Mouse (Mus musculus) heart, embryonic 13.5 days (tissue): ENCODE data around the gene Vps53. TPM values are rescaled to one million over a fixed set of nuclear protein-coding genes. Genes with fewer than 3 reads are reported as not detected.

ENCODE experiments used
- ATAC-seq: fragments of 200-750 bp; cut with Nextera tagmentation; 2 replicates; pipeline ENCODE4 v1.8.0; 2017; ENCODE audit warnings: moderate TSS enrichment; ENCODE audit not compliant: insufficient number of reproducible peaks, low FRiP score, low TSS enrichment; ENCODE audit errors: extremely low read depth
- H3K27ac ChIP-seq: fragments of 300-500 bp; sonication (generic); replicated peaks from 2 replicates; pipeline ENCODE4 v1.5.1; 2015; ENCODE audit warnings: moderate library complexity, mild to moderate bottlenecking, inconsistent platforms
- H3K27me3 ChIP-seq: fragments of 300-500 bp; sonication (generic); replicated peaks from 2 replicates; pipeline ENCODE4 v1.6.1; 2015; ENCODE audit warnings: mild to moderate bottlenecking, inconsistent platforms
- H3K36me3 ChIP-seq: fragments of 300-500 bp; sonication (generic); 2 replicates; pipeline ENCODE4 v1.6.1; 2015; ENCODE audit warnings: mild to moderate bottlenecking, inconsistent platforms
- H3K4me1 ChIP-seq: fragments of 300-500 bp; sonication (generic); 2 replicates; pipeline ENCODE4 v1.6.1; 2015; ENCODE audit warnings: inconsistent platforms
- H3K4me2 ChIP-seq: fragments of 300-500 bp; sonication (generic); 2 replicates; pipeline ENCODE4 v1.6.1; 2015; ENCODE audit warnings: inconsistent platforms, mild to moderate bottlenecking, moderate library complexity
- H3K4me3 ChIP-seq: fragments of 300-500 bp; sonication (generic); 2 replicates; pipeline ENCODE4 v1.5.1; 2015; ENCODE audit warnings: moderate library complexity, mild to moderate bottlenecking, inconsistent platforms
- H3K9ac ChIP-seq: fragments of 300-500 bp; sonication (generic); 2 replicates; pipeline ENCODE4 v1.6.1; 2015; ENCODE audit warnings: inconsistent platforms, mild to moderate bottlenecking, moderate library complexity
- H3K9me3 ChIP-seq: fragments of 300-500 bp; sonication (generic); 2 replicates; pipeline ENCODE4 v1.6.1; 2016; ENCODE audit warnings: inconsistent platforms
- WGBS: fragments of 180-500 bp; shearing (Covaris S2); methylation state at CpG from one replicate; pipeline ENCODE4 v1.1.7; 2015; ENCODE audit warnings: mixed read lengths; 5-methylcytosine and 5-hydroxymethylcytosine counted together
- polyA plus RNA-seq: library from polyadenylated mRNA; unstranded; fragments of >200 nt; fragmentation: Nextera tagmentation; extraction: Ambion mirVana; gene quantifications from 2 replicates; pipeline ENCODE4 v1.2.1, GENCODE M21; 2015

The Vps53 gene
- polyA plus RNA-seq, 1 experiment from 2014 or later = 31.8 TPM

GRCm38 (mm10) chr11:76201761-76202674 lies 22.6 kb upstream of the Vps53 start:
- Histone ChIP-seq H3K27ac (peak overlapping the region; percentile 71), H3K9ac (peak overlapping the region; percentile 93), H3K4me2 (peak overlapping the region; percentile 96), H3K4me1 (peaks cover 13% of the 10 kb centered on the region), H3K36me3 (peaks cover 24% of the 10 kb centered on the region), H3K27me3 (peaks cover 7% of the 10 kb centered on the region; the same call in 1 of the 2 replicates), H3K9me3 (no peaks in the 10 kb centered on the region), H3K4me3 (peak overlapping the region; percentile 80)
- under 1% methylated on average over 86 of the region's 90 CpGs for WGBS
- peak; percentile 96 for ATAC-seq

GRCm38 (mm10) chr11:76196977-76197469 lies 17.6 kb upstream of the Vps53 start:
- Histone ChIP-seq H3K4me2 (0 out of 2 replicates have a peak overlapping the region, but pooled peaks have one; percentile 29), H3K4me1 (peaks cover 15% of the 10 kb centered on the region), H3K36me3 (no peaks in the 10 kb centered on the region), H3K9me3 (no peaks in the 10 kb centered on the region), H3K4me3 (no peak overlapping the region), H3K9ac (no peak overlapping the region), H3K27ac (no peak overlapping the region), H3K27me3 (0 out of 2 replicates have a peak, but pooled peaks cover 3% of the 10 kb centered on the region)
- no peak for ATAC-seq
- 42% methylated on average over 8 of the region's 8 CpGs for WGBS

- no peaks in the 10 kb centered on the region for H3K9me3 ChIP-seq
- 0 out of 2 replicates have a peak overlapping the region, but pooled peaks have one; percentile 29 for H3K4me2 ChIP-seq
- H3K27me3 ChIP-seq = 0 out of 2 replicates have a peak, but pooled peaks cover 3% of the 10 kb centered on the region
- ATAC-seq = no peak
- H3K4me3 ChIP-seq = no peak overlapping the region
- H3K4me1 ChIP-seq = peaks cover 14% of the 10 kb centered on the region
- H3K27ac ChIP-seq = no peak overlapping the region
- 64% methylated on average over 8 of the region's 8 CpGs for WGBS
- no peak overlapping the region for H3K9ac ChIP-seq
- H3K36me3 ChIP-seq = no peaks in the 10 kb centered on the region
Measured at GRCm38 (mm10) chr11:76196275-76196976, 17.0 kb upstream of the Vps53 start.

- Histone ChIP-seq H3K4me1 (no peaks in the 10 kb centered on the region), H3K9me3 (no peaks in the 10 kb centered on the region), H3K4me3 (no peak overlapping the region), H3K9ac (no peak overlapping the region), H3K4me2 (no peak overlapping the region), H3K36me3 (no peaks in the 10 kb centered on the region), H3K27me3 (no peaks in the 10 kb centered on the region), H3K27ac (no peak overlapping the region)
- no peak for ATAC-seq
- 77% methylated on average over 6 of the region's 6 CpGs for WGBS
Measured at GRCm38 (mm10) chr11:76186908-76187307, 7.5 kb upstream of the Vps53 start.

- Histone ChIP-seq H3K4me2 (no peak overlapping the region), H3K9me3 (no peaks in the 10 kb centered on the region), H3K4me3 (no peak overlapping the region), H3K27me3 (no peaks in the 10 kb centered on the region), H3K9ac (no peak overlapping the region), H3K27ac (no peak overlapping the region), H3K4me1 (peaks cover 6% of the 10 kb centered on the region), H3K36me3 (peaks cover 5% of the 10 kb centered on the region; the same call in 1 of the 2 replicates)
- ATAC-seq = no peak
- 77% methylated on average over 4 of the region's 4 CpGs for WGBS
Measured at GRCm38 (mm10) chr11:76183745-76184144, 4.3 kb upstream of the Vps53 start.

- H3K4me2 ChIP-seq = peak overlapping the region; percentile 93
- no peaks in the 10 kb centered on the region for H3K27me3 ChIP-seq
- no peaks in the 10 kb centered on the region for H3K9me3 ChIP-seq
- peaks cover 12% of the 10 kb centered on the region for H3K4me1 ChIP-seq
- peak overlapping the region; percentile 85 for H3K9ac ChIP-seq
- peak overlapping the region; percentile 77 for H3K4me3 ChIP-seq
- H3K36me3 ChIP-seq = peaks cover 10% of the 10 kb centered on the region
- 0 out of 2 replicates have a peak overlapping the region, but pooled peaks have one; percentile 55 for H3K27ac ChIP-seq
- ATAC-seq = no peak
- WGBS = 16% methylated on average over 7 of the region's 7 CpGs
Measured at GRCm38 (mm10) chr11:76180146-76180540, 696 bp upstream of the Vps53 start.

GRCm38 (mm10) chr11:76178726-76179494 lies 537 bp downstream of the Vps53 start:
- H3K36me3 ChIP-seq = peaks cover 19% of the 10 kb centered on the region
- H3K27me3 ChIP-seq = no peaks in the 10 kb centered on the region
- H3K4me3 ChIP-seq = peak overlapping the region; percentile 77
- ATAC-seq = no peak
- peak overlapping the region; percentile 93 for H3K4me2 ChIP-seq
- 1% methylated on average over 28 of the region's 28 CpGs for WGBS
- H3K27ac ChIP-seq = peak overlapping the region; percentile 21
- H3K9me3 ChIP-seq = no peaks in the 10 kb centered on the region
- H3K9ac ChIP-seq = peak overlapping the region; percentile 85
- peaks cover 12% of the 10 kb centered on the region for H3K4me1 ChIP-seq

- H3K4me2 ChIP-seq = no peak overlapping the region
- H3K4me1 ChIP-seq = peaks cover 6% of the 10 kb centered on the region
- no peak for ATAC-seq
- H3K27ac ChIP-seq = no peak overlapping the region
- H3K4me3 ChIP-seq = no peak overlapping the region
- no peaks in the 10 kb centered on the region for H3K27me3 ChIP-seq
- no peaks in the 10 kb centered on the region for H3K9me3 ChIP-seq
- peaks cover 28% of the 10 kb centered on the region for H3K36me3 ChIP-seq
- H3K9ac ChIP-seq = no peak overlapping the region
- 65% methylated on average over 5 of the region's 5 CpGs for WGBS
Measured at GRCm38 (mm10) chr11:76170207-76170606, 9.2 kb downstream of the Vps53 start.

- Histone ChIP-seq H3K9ac (no peak overlapping the region), H3K4me2 (no peak overlapping the region), H3K27ac (no peak overlapping the region), H3K4me3 (no peak overlapping the region), H3K36me3 (peaks cover 29% of the 10 kb centered on the region), H3K27me3 (no peaks in the 10 kb centered on the region), H3K4me1 (peaks cover 6% of the 10 kb centered on the region), H3K9me3 (no peaks in the 10 kb centered on the region)
- 89% methylated on average over 3 of the region's 3 CpGs for WGBS
- ATAC-seq = no peak
Measured at GRCm38 (mm10) chr11:76168976-76169375, 10.5 kb downstream of the Vps53 start.

GRCm38 (mm10) chr11:76167079-76167765 lies 12.2 kb downstream of the Vps53 start:
- 21% methylated on average over 5 of the region's 5 CpGs for WGBS

More at GRCm38 (mm10) chr11:76167079-76167765, 12.2 kb downstream of the Vps53 start:
- no peaks in the 10 kb centered on the region for H3K27me3 ChIP-seq
- peaks cover 6% of the 10 kb centered on the region for H3K4me1 ChIP-seq
- no peak for ATAC-seq
- H3K9ac ChIP-seq = no peak overlapping the region
- H3K4me2 ChIP-seq = no peak overlapping the region
- no peak overlapping the region for H3K4me3 ChIP-seq
- no peaks in the 10 kb centered on the region for H3K9me3 ChIP-seq
- no peak overlapping the region for H3K27ac ChIP-seq
- peaks cover 29% of the 10 kb centered on the region for H3K36me3 ChIP-seq
